Comparison of ENCODE assay signal across 22 mouse cellular contexts in genomic region chr13:73473746-73474145, GRCm38 (mm10). TPM values are rescaled to one million over a fixed set of nuclear protein-coding genes. Genes with fewer than 3 reads are reported as not detected.
DNase-seq lines count a peak whose midpoint lies in the region; ATAC-seq and TF ChIP-seq lines count a peak whose summit lies in the region.
"Had no signal": no experiment of that assay in that cellular context is flagged by ENCODE, and none has a peak within 500 bp of the region (broad histone marks: within the 10 kb centered on the region; RNA-seq: fewer than 3 reads in every experiment).

No protein-coding gene starts in this region.

- WGBS in forebrain, embryonic 10.5 days: 97% methylated on average over 2 of the region's 2 CpGs
- WGBS in forebrain, embryonic 16.5 days: 94% methylated on average over 2 of the region's 2 CpGs
- 83% methylated on average over 2 of the region's 2 CpGs for WGBS in lung, adult 2 months
- WGBS in liver, embryonic 12.5 days (ENCODE audit: insufficient replicate concordance): 91% methylated on average over 2 of the region's 2 CpGs
- 83% methylated on average over 2 of the region's 2 CpGs for WGBS in liver, postnatal 0 days (ENCODE audit: insufficient replicate concordance)

- no peak for DNase-seq in forebrain, embryonic 10.5 days (ENCODE audit: extremely low spot score, low spot score)
- peak; percentile 17 for DNase-seq in lung, adult 2 months
- no peak for DNase-seq in lung, postnatal 10 days
- DNase-seq in liver, postnatal 0 days: no peak
- no peak for DNase-seq in layer of hippocampus, postnatal 25 days (ENCODE audit: extremely low spot score in 1 of 2, low spot score in 1 of 2)
- DNase-seq: adrenal gland, adult 8-10 months; forebrain, postnatal 0 days; heart, postnatal 4 days; kidney, adult 11 months; kidney, postnatal 14 days; layer of hippocampus, adult 9-11 months; lung, adult 18-20 months; midbrain, embryonic 14.5 days; spleen, adult 18-20 months; thymus, postnatal 25 days had no signal

- no peak overlapping the region for H3K4me3 ChIP-seq in forebrain, embryonic 10.5 days
- no peak overlapping the region for H3K4me3 ChIP-seq in forebrain, embryonic 16.5 days (replicated peaks; ENCODE audit: low read length)
- H3K4me3 ChIP-seq in lung, adult 2 months (replicated peaks; ENCODE audit: extremely low read depth, low read depth, low read length): no peak overlapping the region
- H3K4me3 ChIP-seq in liver, embryonic 12.5 days: peak overlapping the region; percentile 35; the same call in 1 of the 2 replicates
- H3K4me3 ChIP-seq in liver, postnatal 0 days (ENCODE audit: low read depth, low read length): no peak overlapping the region
- H3K4me3 ChIP-seq: hindbrain, embryonic 15.5 days; limb, embryonic 12.5 days; neural tube, embryonic 15.5 days had no signal

- TF ChIP-seq CTCF in lung, adult 2 months (IDR thresholded peaks at IDR 0.05; ENCODE audit: insufficient read depth, low read length): no peak
- no peak for TF ChIP-seq CTCF in liver, postnatal 0 days (IDR thresholded peaks at IDR 0.05; ENCODE audit: low read depth)

- peaks cover 57% of the 10 kb centered on the region for H3K4me1 ChIP-seq in forebrain, embryonic 10.5 days
- H3K4me1 ChIP-seq in forebrain, embryonic 16.5 days (replicated peaks; ENCODE audit: control insufficient read depth, insufficient read depth, low read length): peaks cover 17% of the 10 kb centered on the region
- H3K4me1 ChIP-seq in lung, adult 2 months (ENCODE audit: control insufficient read depth, insufficient read depth, low read length): peaks cover 16% of the 10 kb centered on the region
- H3K4me1 ChIP-seq in liver, embryonic 12.5 days: peaks cover 99% of the 10 kb centered on the region
- H3K4me1 ChIP-seq in liver, postnatal 0 days (ENCODE audit: insufficient read depth): peaks cover 74% of the 10 kb centered on the region

- H3K9ac ChIP-seq in forebrain, embryonic 16.5 days (replicated peaks; ENCODE audit: low read depth, low read length): no peak overlapping the region
- H3K9ac ChIP-seq in liver, embryonic 12.5 days: peak overlapping the region; percentile 98
- peak overlapping the region; percentile 48 for H3K9ac ChIP-seq in liver, postnatal 0 days (replicated peaks)
- H3K9ac ChIP-seq: forebrain, postnatal 0 days; hindbrain, embryonic 15.5 days; limb, embryonic 12.5 days; neural tube, embryonic 15.5 days had no signal

- H3K9me3 ChIP-seq in forebrain, embryonic 10.5 days: no peaks in the 10 kb centered on the region
- no peaks in the 10 kb centered on the region for H3K9me3 ChIP-seq in forebrain, embryonic 16.5 days (ENCODE audit: control insufficient read depth, low read length)
- H3K9me3 ChIP-seq in liver, embryonic 12.5 days (replicated peaks): no peaks in the 10 kb centered on the region
- H3K9me3 ChIP-seq in liver, postnatal 0 days (ENCODE audit: low read length): no peaks in the 10 kb centered on the region
- H3K9me3 ChIP-seq: hindbrain, embryonic 15.5 days; limb, embryonic 12.5 days; neural tube, embryonic 15.5 days had no signal

- ATAC-seq in forebrain, embryonic 16.5 days: no peak
- ATAC-seq in liver, embryonic 12.5 days: no peak
- ATAC-seq in liver, postnatal 0 days: no peak
- ATAC-seq: forebrain, postnatal 0 days; inflammation-experienced regulatory T-cells, adult 6 months had no signal

- no peak for TF ChIP-seq EP300 in liver, postnatal 0 days (IDR thresholded peaks at IDR 0.05; ENCODE audit: low read depth)

- H3K36me3 ChIP-seq in forebrain, embryonic 10.5 days (replicated peaks): peaks cover 57% of the 10 kb centered on the region
- H3K36me3 ChIP-seq in forebrain, embryonic 16.5 days (ENCODE audit: control insufficient read depth, insufficient read depth): no peaks in the 10 kb centered on the region
- H3K36me3 ChIP-seq in liver, embryonic 12.5 days: peaks cover 87% of the 10 kb centered on the region
- peaks cover 22% of the 10 kb centered on the region; the same call in 1 of the 2 replicates for H3K36me3 ChIP-seq in liver, postnatal 0 days (replicated peaks; ENCODE audit: insufficient read depth, low read length)
- H3K36me3 ChIP-seq: G1E; hindbrain, embryonic 15.5 days; neural tube, embryonic 15.5 days had no signal

- peak overlapping the region; percentile 62 for H3K27ac ChIP-seq in forebrain, embryonic 10.5 days
- H3K27ac ChIP-seq in forebrain, embryonic 16.5 days (ENCODE audit: low read length): no peak overlapping the region
- peak overlapping the region; percentile 98 for H3K27ac ChIP-seq in liver, embryonic 12.5 days
- peak overlapping the region; percentile 93 for H3K27ac ChIP-seq in liver, postnatal 0 days (ENCODE audit: low read depth)
- H3K27ac ChIP-seq: hindbrain, embryonic 15.5 days; limb, embryonic 12.5 days; neural tube, embryonic 15.5 days had no signal

- no peaks in the 10 kb centered on the region for H3K27me3 ChIP-seq in forebrain, embryonic 10.5 days (ENCODE audit: poor library complexity, severe bottlenecking)
- H3K27me3 ChIP-seq in forebrain, embryonic 16.5 days (replicated peaks; ENCODE audit: control insufficient read depth, insufficient read depth, low read length): no peaks in the 10 kb centered on the region
- H3K27me3 ChIP-seq in liver, embryonic 12.5 days (replicated peaks): no peaks in the 10 kb centered on the region
- no peaks in the 10 kb centered on the region for H3K27me3 ChIP-seq in liver, postnatal 0 days (ENCODE audit: insufficient read depth, low read length)
- H3K27me3 ChIP-seq: hindbrain, embryonic 15.5 days; limb, embryonic 12.5 days; neural tube, embryonic 15.5 days had no signal

- no peak overlapping the region for H3K4me2 ChIP-seq in forebrain, embryonic 16.5 days (ENCODE audit: low read length)
- H3K4me2 ChIP-seq in liver, embryonic 12.5 days: peak overlapping the region; percentile 84
- H3K4me2 ChIP-seq in liver, postnatal 0 days (ENCODE audit: low read depth, low read length): peak overlapping the region; percentile 77
- H3K4me2 ChIP-seq: hindbrain, embryonic 15.5 days; limb, embryonic 12.5 days; neural tube, embryonic 15.5 days had no signal

- TF ChIP-seq POLR2A in lung, adult 2 months (IDR thresholded peaks at IDR 0.05; ENCODE audit: borderline replicate concordance, extremely low read depth, low read depth, low read length): no peak

RNA-seq across cellular contexts. Expression of gene Lpcat1, which starts 6.7 kb away (rescaled TPM):
- 63.5 and 67.3 TPM in 2 replicates for polyA plus RNA-seq in forebrain, embryonic 10.5 days (2016; fragmentation: Nextera tagmentation; extraction: Ambion mirVana)
- polyA plus RNA-seq in forebrain, embryonic 16.5 days (2015; fragmentation: Nextera tagmentation; extraction: Ambion mirVana): 62.3 and 64.7 TPM in 2 replicates
- polyA plus RNA-seq in lung, adult 2 months (2012; rRNA removed): 408 and 425 TPM in 2 replicates
- polyA plus RNA-seq in liver, embryonic 12.5 days (2016; fragmentation: Nextera tagmentation; extraction: Ambion mirVana): 108 and 113 TPM in 2 replicates
- polyA plus RNA-seq in liver, postnatal 0 days (2015; fragmentation: Nextera tagmentation; extraction: Ambion mirVana): 31.0 and 32.4 TPM in 2 replicates
- 10 to 100 TPM; 37.6 to 42.4 TPM for total RNA-seq in layer of hippocampus, postnatal 25 days (2021)
- polyA plus RNA-seq: G1E had no signal
